ENCODE assay signal across 8 mouse cellular contexts in genomic region chr9:65294716-65295378, GRCm38 (mm10). TPM values are rescaled to one million over a fixed set of nuclear protein-coding genes. Genes with fewer than 3 reads are reported as not detected.
A peak's percentile ranks its signal among the peaks of the same experiment; 100 is the strongest.
DNase-seq lines count a peak whose midpoint lies in the region; ATAC-seq and TF ChIP-seq lines count a peak whose summit lies in the region.

No protein-coding gene starts in this region.

- peak overlapping the region; percentile 88 for H3K9ac ChIP-seq in hindbrain, embryonic 11.5 days (ENCODE audit: low read depth, low read length)
- H3K9ac ChIP-seq in lung, postnatal 0 days (replicated peaks; ENCODE audit: low read depth) = peak overlapping the region; percentile 93

- no peak for TF ChIP-seq EP300 in lung, postnatal 0 days (IDR thresholded peaks at IDR 0.05)

- H3K27me3 ChIP-seq in hindbrain, embryonic 11.5 days (ENCODE audit: control insufficient read depth, insufficient read depth, low read length) = no peaks in the 10 kb centered on the region
- no peaks in the 10 kb centered on the region for H3K27me3 ChIP-seq in lung, postnatal 0 days (replicated peaks; ENCODE audit: insufficient read depth, low read length)

- peak overlapping the region; percentile 74 for H3K4me2 ChIP-seq in hindbrain, embryonic 11.5 days (replicated peaks; ENCODE audit: low read depth, low read length)
- H3K4me2 ChIP-seq in lung, postnatal 0 days (replicated peaks; ENCODE audit: low read depth, low read length) = peak overlapping the region; percentile 77

- ATAC-seq in frontal cortex, adult (ENCODE audit: low TSS enrichment) = 0 out of 2 replicates have a peak, but pooled peaks have one; percentile 20
- ATAC-seq in hindbrain, embryonic 11.5 days (ENCODE audit: low FRiP score) = no peak
- no peak for ATAC-seq in lung, postnatal 0 days

- no peaks in the 10 kb centered on the region for H3K4me1 ChIP-seq in hindbrain, embryonic 11.5 days (replicated peaks; ENCODE audit: control insufficient read depth, insufficient read depth, low read length)
- H3K4me1 ChIP-seq in lung, postnatal 0 days (ENCODE audit: insufficient read depth, low read depth, low read length) = no peaks in the 10 kb centered on the region

- H3K9me3 ChIP-seq in hindbrain, embryonic 11.5 days (ENCODE audit: control insufficient read depth, low read length) = no peaks in the 10 kb centered on the region
- H3K9me3 ChIP-seq in lung, postnatal 0 days (ENCODE audit: low read length) = no peaks in the 10 kb centered on the region

- 3% methylated on average over 28 of the region's 28 CpGs for WGBS in hindbrain, embryonic 11.5 days
- 1% methylated on average over 28 of the region's 28 CpGs for WGBS in lung, postnatal 0 days

- DNase-seq in frontal cortex, postnatal 25 days (ENCODE audit: low spot score in 2 of 2) = no peak
- peak; percentile 24 for DNase-seq in c-Kit-positive CD71-positive TER-119-positive erythroid progenitor cells, embryonic 14.5 days (ENCODE audit: low spot score)
- no peak for DNase-seq in hindbrain, embryonic 11.5 days (ENCODE audit: low spot score)
- DNase-seq in lung, postnatal 0 days (ENCODE audit: low spot score) = peak; percentile 68
- peak; percentile 53 for DNase-seq in yolk sac, embryonic 10.5 days (ENCODE audit: low spot score)
- no peak for DNase-seq in kidney, postnatal 14 days
- DNase-seq in cerebellum, adult 9-11 months = no peak

- no peak overlapping the region for H3K27ac ChIP-seq in hindbrain, embryonic 11.5 days (ENCODE audit: low read depth, low read length)
- peak overlapping the region; percentile 87 for H3K27ac ChIP-seq in lung, postnatal 0 days (ENCODE audit: low read length)

- no peak for TF ChIP-seq CTCF in lung, postnatal 0 days (IDR thresholded peaks at IDR 0.05)

- no peaks in the 10 kb centered on the region for H3K36me3 ChIP-seq in hindbrain, embryonic 11.5 days (ENCODE audit: control insufficient read depth, insufficient read depth, low read length)
- peaks cover under 1% of the 10 kb centered on the region; the same call in 1 of the 2 replicates for H3K36me3 ChIP-seq in lung, postnatal 0 days (ENCODE audit: insufficient read depth, low read length)

- H3K4me3 ChIP-seq in hindbrain, embryonic 11.5 days (ENCODE audit: low read depth, low read length) = peak overlapping the region; percentile 87
- peak overlapping the region; percentile 93 for H3K4me3 ChIP-seq in lung, postnatal 0 days (ENCODE audit: low read depth, low read length)

RNA-seq across cellular contexts. Expression of gene Clpx, which starts 0.8 kb away (rescaled TPM):
- polyA plus RNA-seq in hindbrain, embryonic 11.5 days (2014; fragmentation: Nextera tagmentation; extraction: Ambion mirVana) = 47.5 and 51.9 TPM in 2 replicates
- polyA plus RNA-seq in lung, postnatal 0 days (2015; fragmentation: Nextera tagmentation; extraction: Ambion mirVana) = 38.8 and 43.5 TPM in 2 replicates

RNA-seq across cellular contexts. Expression of gene Cilp, which starts 29.9 kb away (rescaled TPM):
- polyA plus RNA-seq in hindbrain, embryonic 11.5 days (2014; fragmentation: Nextera tagmentation; extraction: Ambion mirVana) = 0.25 and 0.31 TPM in 2 replicates
- 0.08 and 0.13 TPM in 2 replicates for polyA plus RNA-seq in lung, postnatal 0 days (2015; fragmentation: Nextera tagmentation; extraction: Ambion mirVana)

RNA-seq across cellular contexts. Expression of gene Pdcd7, which starts 51.1 kb away (rescaled TPM):
- polyA plus RNA-seq in hindbrain, embryonic 11.5 days (2014; fragmentation: Nextera tagmentation; extraction: Ambion mirVana) = 13.0 and 13.5 TPM in 2 replicates
- polyA plus RNA-seq in lung, postnatal 0 days (2015; fragmentation: Nextera tagmentation; extraction: Ambion mirVana) = 8.6 and 8.7 TPM in 2 replicates

Comparison
In these comparisons a context has a peak if more than half of its experiments do, and no peak if none do; other contexts are left out.
1. DNase-seq: peak in c-Kit-positive CD71-positive TER-119-positive erythroid progenitor cells, embryonic 14.5 days (single experiment), lung, postnatal 0 days (single experiment) and yolk sac, embryonic 10.5 days (single experiment); none in frontal cortex, postnatal 25 days (0 of 2), hindbrain, embryonic 11.5 days (single experiment), kidney, postnatal 14 days (single experiment) and cerebellum, adult 9-11 months (single experiment).